Mouse (Mus musculus): ENCODE results near the gene Mllt10. TPM values are rescaled to one million over a fixed set of nuclear protein-coding genes. Genes with fewer than 3 reads are reported as not detected.
"Not testable (repeated sequence)": the region's sequence is repeated elsewhere in the genome, so short reads cannot be mapped to it uniquely, and the experiment has no call there.

Gene Mllt10
- polyA plus RNA-seq, 1 experiment from 2014 or later, result 32.5 TPM

DNA sequence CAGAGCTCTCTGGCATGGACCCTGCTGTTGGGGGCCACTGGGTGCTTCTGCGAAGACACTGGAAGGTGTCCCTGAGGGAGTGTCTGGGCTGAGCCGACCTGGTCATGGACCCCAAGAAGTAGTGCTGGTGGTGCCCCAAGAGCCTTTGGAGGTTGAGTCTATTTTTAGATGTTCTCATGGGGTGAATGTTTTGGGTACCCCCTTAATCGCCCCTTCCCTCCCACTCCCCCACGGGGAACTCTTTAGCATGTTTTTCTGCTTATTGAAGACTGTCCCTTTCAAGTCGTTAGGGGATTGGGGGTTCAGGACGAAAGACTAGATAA lies 10.6 kb downstream of the Mllt10 start:
- Histone ChIP-seq H3K27me3 (replicated peaks) (no peaks in the 10 kb centered on the region), H3K27ac (replicated peaks) (peak overlapping the region; percentile 100), H3K9me3 (no peaks in the 10 kb centered on the region), H3K4me3 (peak overlapping the region; percentile 87), H3K36me3 (peaks cover 23% of the 10 kb centered on the region), H3K9ac (peak overlapping the region; percentile 99), H3K4me2 (peak overlapping the region; percentile 92), H3K4me1 (peaks cover 15% of the 10 kb centered on the region)
- 7% methylated on average over 6 of the region's 6 CpGs for WGBS
- ATAC-seq (ENCODE audit: extremely low read depth, insufficient number of reproducible peaks, low FRiP score, low TSS enrichment), result no peak; the same call in 1 of the 2 replicates

DNA sequence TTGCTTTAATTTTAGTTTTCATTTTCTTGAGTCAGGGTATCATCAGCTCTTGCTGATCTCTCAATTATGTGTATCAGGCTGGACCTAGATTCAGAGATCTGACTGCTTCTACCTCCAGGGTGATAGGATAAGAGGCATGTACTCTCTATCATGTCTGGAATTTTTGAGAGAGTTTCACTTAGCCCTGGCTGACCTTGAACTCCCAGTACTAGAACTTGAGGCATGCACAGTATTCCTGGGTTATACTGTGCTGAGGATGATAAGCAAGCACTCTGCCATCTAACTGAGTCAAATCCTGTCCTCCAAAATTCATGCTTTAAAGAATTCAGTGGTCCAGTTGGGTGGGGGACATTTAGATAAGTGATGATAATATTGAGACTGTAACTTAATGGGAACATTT lies 11.4 kb downstream of the Mllt10 start:
- peak overlapping the region; percentile 92 for H3K4me2 ChIP-seq

DNA sequence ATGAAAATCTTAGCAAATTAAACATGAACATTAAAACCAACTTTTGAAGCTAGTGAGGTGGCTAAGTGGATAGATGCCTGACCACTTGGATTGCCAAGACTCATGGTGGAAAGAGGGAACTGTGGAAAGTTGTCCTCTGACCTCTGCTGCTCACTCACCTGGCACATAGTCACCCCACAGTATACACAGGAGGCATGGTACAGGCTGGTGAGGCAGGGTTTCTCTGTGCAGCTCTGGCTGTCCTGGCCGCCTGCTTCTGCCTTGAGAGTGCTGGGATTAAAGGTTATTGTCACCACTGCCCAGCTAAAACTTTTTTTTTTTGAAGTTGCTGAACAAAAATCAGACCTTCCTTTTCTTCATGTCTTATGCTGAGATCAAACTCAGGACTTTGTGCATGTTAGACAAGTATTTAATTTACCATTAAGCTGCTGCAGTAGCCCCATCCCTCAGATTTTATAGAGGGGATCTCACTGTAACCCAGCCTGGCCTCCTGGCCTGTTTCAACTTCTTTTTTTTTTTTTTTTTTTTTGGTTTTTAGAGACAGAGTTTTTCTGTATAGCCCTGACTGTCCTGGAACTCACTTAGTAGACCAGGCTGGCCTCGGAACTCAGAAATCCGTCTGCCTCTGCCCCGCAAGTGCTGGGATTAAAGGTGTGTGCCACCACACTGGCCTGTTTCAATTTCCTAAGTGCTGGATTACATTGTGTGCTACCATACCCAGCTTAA lies 13.2 kb downstream of the Mllt10 start:
- Histone ChIP-seq H3K4me1 (peaks cover 13% of the 10 kb centered on the region), H3K9ac (no peak overlapping the region), H3K9me3 (no peaks in the 10 kb centered on the region), H3K27me3 (replicated peaks) (no peaks in the 10 kb centered on the region), H3K4me2 (no peak overlapping the region), H3K27ac (replicated peaks) (no peak overlapping the region), H3K36me3 (peaks cover 44% of the 10 kb centered on the region), H3K4me3 (no peak overlapping the region)
- no peak for ATAC-seq (ENCODE audit: extremely low read depth, insufficient number of reproducible peaks, low FRiP score, low TSS enrichment)
- 89% methylated on average over 4 of the region's 4 CpGs for WGBS

More for the DNA sequence above, 11.4 kb downstream of the Mllt10 start:
- Histone ChIP-seq H3K36me3 (peaks cover 30% of the 10 kb centered on the region), H3K27me3 (replicated peaks) (no peaks in the 10 kb centered on the region), H3K9me3 (no peaks in the 10 kb centered on the region), H3K27ac (replicated peaks) (peak overlapping the region; percentile 100), H3K4me1 (peaks cover 15% of the 10 kb centered on the region), H3K9ac (peak overlapping the region; percentile 99), H3K4me3 (peak overlapping the region; percentile 87)
- no peak for ATAC-seq (ENCODE audit: extremely low read depth, insufficient number of reproducible peaks, low FRiP score, low TSS enrichment)

DNA sequence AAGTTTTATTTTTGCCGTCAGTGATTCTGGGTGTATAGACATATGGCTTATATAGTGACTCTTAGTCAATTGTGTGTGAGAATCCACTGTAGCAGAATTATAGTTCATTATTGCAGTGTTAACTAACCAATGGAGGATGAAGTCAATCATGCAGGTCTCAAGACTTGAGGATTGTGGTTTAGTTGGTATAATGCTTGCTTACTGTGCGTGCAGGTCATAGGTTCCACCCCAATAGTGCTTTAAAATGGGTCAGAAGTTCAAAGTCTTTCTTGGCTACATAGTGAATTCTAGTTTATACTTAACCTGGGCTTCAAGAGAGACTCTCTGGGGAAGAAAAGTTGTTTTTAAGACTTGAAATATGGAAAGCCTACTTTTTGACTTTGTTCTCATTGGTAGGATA lies 16.9 kb downstream of the Mllt10 start:
- Histone ChIP-seq H3K36me3 (peaks cover 74% of the 10 kb centered on the region), H3K4me2 (no peak overlapping the region), H3K27ac (replicated peaks) (no peak overlapping the region), H3K4me3 (no peak overlapping the region), H3K9ac (no peak overlapping the region), H3K27me3 (replicated peaks) (no peaks in the 10 kb centered on the region), H3K4me1 (no peaks in the 10 kb centered on the region), H3K9me3 (no peaks in the 10 kb centered on the region)
- whole genome bisulfite sequencing, result 91% methylated on average over 2 of the region's 2 CpGs
- ATAC-seq (ENCODE audit: extremely low read depth, insufficient number of reproducible peaks, low FRiP score, low TSS enrichment), result no peak

- Histone ChIP-seq H3K4me2 (no peak overlapping the region), H3K9me3 (no peaks in the 10 kb centered on the region), H3K4me1 (no peaks in the 10 kb centered on the region), H3K36me3 (peaks cover 81% of the 10 kb centered on the region), H3K4me3 (no peak overlapping the region), H3K27me3 (replicated peaks) (no peaks in the 10 kb centered on the region), H3K27ac (replicated peaks) (no peak overlapping the region; the same call in 1 of the 2 replicates), H3K9ac (no peak overlapping the region)
- 83% methylated on average over 2 of the region's 2 CpGs for WGBS
- ATAC-seq (ENCODE audit: extremely low read depth, insufficient number of reproducible peaks, low FRiP score, low TSS enrichment), result no peak
These were observed 25.3 kb downstream of the Mllt10 start for GRCm38 (mm10) chr2:18080182-18080860.

DNA sequence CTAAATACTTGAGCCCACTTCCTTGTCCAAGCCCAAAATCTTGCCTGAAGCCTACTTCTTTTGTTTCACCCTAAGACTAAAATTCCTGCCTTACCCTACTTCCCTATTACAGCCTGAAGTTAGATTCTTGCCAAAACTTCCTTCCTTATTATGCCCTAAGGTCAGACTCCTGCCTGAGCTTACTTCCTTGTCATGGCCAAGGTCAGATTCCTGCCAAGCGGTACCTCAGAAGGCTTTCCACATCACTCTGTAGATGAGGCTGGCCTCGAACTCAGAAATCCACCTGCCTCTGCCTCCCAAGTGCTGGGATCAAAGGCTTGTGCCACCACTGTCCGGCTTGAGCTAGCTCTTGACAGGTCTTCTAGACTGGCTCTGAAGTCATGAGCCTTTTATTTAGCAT lies 32.7 kb downstream of the Mllt10 start:
- ATAC-seq (ENCODE audit: extremely low read depth, insufficient number of reproducible peaks, low FRiP score, low TSS enrichment); H3K27ac ChIP-seq (replicated peaks); H3K27me3 ChIP-seq (replicated peaks); H3K4me2 ChIP-seq; H3K4me3 ChIP-seq; H3K9me3 ChIP-seq; H3K4me1 ChIP-seq; H3K9ac ChIP-seq: not testable (repeated sequence)
- 87% methylated on average over 3 of the region's 3 CpGs for WGBS
- H3K36me3 ChIP-seq, result peaks cover 93% of the 10 kb centered on the region

GRCm38 (mm10) chr2:18093858-18094257 lies 38.8 kb downstream of the Mllt10 start:
- no peak for ATAC-seq (ENCODE audit: extremely low read depth, insufficient number of reproducible peaks, low FRiP score, low TSS enrichment)
- Histone ChIP-seq H3K4me1 (peaks cover 4% of the 10 kb centered on the region; the same call in 1 of the 2 replicates), H3K9ac (no peak overlapping the region), H3K9me3 (no peaks in the 10 kb centered on the region), H3K27me3 (replicated peaks) (no peaks in the 10 kb centered on the region), H3K4me3 (no peak overlapping the region), H3K36me3 (peaks cover 74% of the 10 kb centered on the region), H3K4me2 (no peak overlapping the region), H3K27ac (replicated peaks) (peak overlapping the region; percentile 63)
- WGBS, result 93% methylated on average over 1 of the region's 1 CpGs

DNA sequence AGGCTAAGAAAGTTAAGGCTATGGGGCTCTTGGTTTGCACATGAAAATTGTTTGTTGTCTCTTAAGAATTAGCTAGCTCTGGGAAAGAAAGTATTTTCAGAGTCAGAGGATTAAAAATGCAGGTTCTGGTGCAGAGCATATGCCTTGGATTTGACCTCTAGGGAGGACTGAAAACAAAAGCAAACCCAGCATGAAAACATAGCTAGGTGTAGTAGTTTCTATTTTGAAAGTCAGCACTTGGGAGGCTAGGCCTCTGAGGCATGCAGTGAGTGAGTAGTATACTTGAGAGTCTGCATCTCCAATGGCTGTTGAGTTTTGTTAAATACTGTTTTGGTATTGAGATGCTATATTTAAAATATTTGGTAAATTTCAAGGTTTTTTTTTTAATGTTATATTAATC lies 39.3 kb downstream of the Mllt10 start:
- Histone ChIP-seq H3K27ac (replicated peaks) (peak overlapping the region; percentile 63), H3K9ac (no peak overlapping the region), H3K4me2 (no peak overlapping the region), H3K4me3 (no peak overlapping the region), H3K36me3 (peaks cover 72% of the 10 kb centered on the region), H3K9me3 (no peaks in the 10 kb centered on the region), H3K4me1 (peaks cover 4% of the 10 kb centered on the region; the same call in 1 of the 2 replicates), H3K27me3 (replicated peaks) (no peaks in the 10 kb centered on the region)
- no peak for ATAC-seq (ENCODE audit: extremely low read depth, insufficient number of reproducible peaks, low FRiP score, low TSS enrichment)

GRCm38 (mm10) chr2:18095804-18096203 lies 40.8 kb downstream of the Mllt10 start:
- 74% methylated on average over 2 of the region's 2 CpGs for WGBS
- no peak overlapping the region for H3K4me3 ChIP-seq
- ATAC-seq (ENCODE audit: extremely low read depth, insufficient number of reproducible peaks, low FRiP score, low TSS enrichment), result no peak
- no peak overlapping the region for H3K9ac ChIP-seq
- H3K4me1 ChIP-seq, result peaks cover 4% of the 10 kb centered on the region; the same call in 1 of the 2 replicates
- no peak overlapping the region for H3K4me2 ChIP-seq
- no peak overlapping the region for H3K27ac ChIP-seq (replicated peaks)
- peaks cover 69% of the 10 kb centered on the region for H3K36me3 ChIP-seq
- no peaks in the 10 kb centered on the region for H3K27me3 ChIP-seq (replicated peaks)
- H3K9me3 ChIP-seq, result 0 out of 2 replicates have a peak, but pooled peaks cover 4% of the 10 kb centered on the region

DNA sequence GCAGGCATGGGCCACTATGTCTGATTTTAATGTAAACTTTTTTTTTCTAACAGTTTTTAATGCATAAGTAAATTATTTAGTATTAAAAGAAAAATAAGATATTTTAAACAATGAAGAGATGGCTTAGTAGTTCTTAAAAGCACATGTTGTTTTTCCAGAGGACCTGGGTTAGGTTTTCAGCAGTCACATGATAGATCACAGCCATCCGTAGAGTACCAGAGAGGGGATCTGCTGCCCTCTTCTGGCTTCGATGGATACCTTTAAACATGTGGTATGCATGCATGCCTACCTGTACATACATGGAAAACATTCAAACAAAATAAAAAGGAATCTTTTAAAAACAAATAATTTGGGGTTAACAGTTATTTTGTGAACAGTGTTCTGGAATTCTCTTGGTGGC lies 45.9 kb downstream of the Mllt10 start:
- no peak overlapping the region for H3K4me2 ChIP-seq
- H3K4me3 ChIP-seq, result no peak overlapping the region
- H3K9ac ChIP-seq, result no peak overlapping the region
- no peak for ATAC-seq (ENCODE audit: extremely low read depth, insufficient number of reproducible peaks, low FRiP score, low TSS enrichment)
- H3K27me3 ChIP-seq (replicated peaks), result no peaks in the 10 kb centered on the region
- peaks cover 60% of the 10 kb centered on the region for H3K36me3 ChIP-seq
- 0 out of 2 replicates have a peak, but pooled peaks cover 4% of the 10 kb centered on the region for H3K9me3 ChIP-seq
- WGBS, result 83% methylated on average over 2 of the region's 2 CpGs
- H3K4me1 ChIP-seq, result no peaks in the 10 kb centered on the region
- H3K27ac ChIP-seq (replicated peaks), result no peak overlapping the region

- Histone ChIP-seq H3K4me2 (no peak overlapping the region), H3K27ac (replicated peaks) (no peak overlapping the region), H3K9me3 (no peaks in the 10 kb centered on the region), H3K4me3 (no peak overlapping the region), H3K4me1 (0 out of 2 replicates have a peak, but pooled peaks cover 3% of the 10 kb centered on the region), H3K27me3 (replicated peaks) (no peaks in the 10 kb centered on the region), H3K36me3 (peaks cover 54% of the 10 kb centered on the region), H3K9ac (no peak overlapping the region)
- ATAC-seq (ENCODE audit: extremely low read depth, insufficient number of reproducible peaks, low FRiP score, low TSS enrichment), result no peak
These were observed 52.5 kb downstream of the Mllt10 start for GRCm38 (mm10) chr2:18107561-18107960.

DNA sequence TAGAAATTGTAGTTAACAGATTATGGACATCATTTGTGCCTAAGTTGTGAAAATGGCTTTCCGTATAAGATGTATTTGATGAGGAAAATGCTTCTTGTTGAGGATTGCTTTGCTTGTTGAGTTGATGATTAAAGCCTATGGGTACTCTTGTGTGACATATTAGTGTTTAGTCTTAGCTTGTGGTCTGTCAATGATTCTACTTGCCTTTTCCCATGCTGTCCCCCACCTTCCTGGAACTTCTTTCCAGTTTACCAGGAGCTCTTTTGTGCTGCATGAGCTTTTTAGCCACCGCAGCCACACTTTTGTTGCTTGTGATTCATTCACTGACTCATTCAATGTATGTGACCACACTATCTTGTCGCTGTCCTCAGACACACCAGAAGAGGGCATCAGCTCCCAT lies 53.2 kb downstream of the Mllt10 start:
- ATAC-seq (ENCODE audit: extremely low read depth, insufficient number of reproducible peaks, low FRiP score, low TSS enrichment), result no peak
- 92% methylated on average over 3 of the region's 3 CpGs for WGBS

More for the DNA sequence above, 53.2 kb downstream of the Mllt10 start:
- H3K4me2 ChIP-seq, result no peak overlapping the region
- no peak overlapping the region for H3K4me3 ChIP-seq
- H3K36me3 ChIP-seq, result peaks cover 61% of the 10 kb centered on the region
- no peak overlapping the region for H3K9ac ChIP-seq
- no peaks in the 10 kb centered on the region for H3K9me3 ChIP-seq
- no peaks in the 10 kb centered on the region for H3K27me3 ChIP-seq (replicated peaks)
- H3K27ac ChIP-seq (replicated peaks), result no peak overlapping the region
- 0 out of 2 replicates have a peak, but pooled peaks cover 3% of the 10 kb centered on the region for H3K4me1 ChIP-seq

All from heart, embryonic 13.5 days (tissue).